Comparison of ENCODE assay signal across 11 mouse cellular contexts in genomic region chr13:109547006-109547587, GRCm38 (mm10).
DNase-seq lines count a peak whose midpoint lies in the region; ATAC-seq and TF ChIP-seq lines count a peak whose summit lies in the region.
"Had no signal": no experiment of that assay in that cellular context is flagged by ENCODE, and none has a peak within 500 bp of the region (broad histone marks: within the 10 kb centered on the region; RNA-seq: fewer than 3 reads in every experiment).

No protein-coding gene starts in this region.

- H3K4me3 ChIP-seq in embryonic facial prominence, embryonic 11.5 days (ENCODE audit: low read depth, low read length): no peak overlapping the region
- H3K4me3 ChIP-seq in embryonic facial prominence, embryonic 10.5 days: no peak overlapping the region
- H3K4me3 ChIP-seq in stomach, embryonic 16.5 days (replicated peaks; ENCODE audit: low read length): no peak overlapping the region
- H3K4me3 ChIP-seq in stomach, postnatal 0 days (ENCODE audit: low read depth, low read length): no peak overlapping the region
- H3K4me3 ChIP-seq in small intestine, adult 2 months (ENCODE audit: low read depth, low read length): no peak overlapping the region
- H3K4me3 ChIP-seq: midbrain, embryonic 15.5 days had no signal

- no peaks in the 10 kb centered on the region for H3K4me1 ChIP-seq in embryonic facial prominence, embryonic 11.5 days (ENCODE audit: control insufficient read depth, insufficient read depth, low read length)
- no peaks in the 10 kb centered on the region for H3K4me1 ChIP-seq in embryonic facial prominence, embryonic 10.5 days
- no peaks in the 10 kb centered on the region for H3K4me1 ChIP-seq in stomach, embryonic 16.5 days (ENCODE audit: control insufficient read depth, insufficient read depth, low read length)
- no peaks in the 10 kb centered on the region for H3K4me1 ChIP-seq in stomach, postnatal 0 days (replicated peaks; ENCODE audit: control insufficient read depth, insufficient read depth)
- H3K4me1 ChIP-seq in small intestine, adult 2 months (ENCODE audit: control insufficient read depth, insufficient read depth, insufficient read length, low read length): peaks cover 4% of the 10 kb centered on the region

- WGBS in embryonic facial prominence, embryonic 11.5 days: 73% methylated on average over 10 of the region's 10 CpGs
- WGBS in embryonic facial prominence, embryonic 10.5 days: 78% methylated on average over 10 of the region's 10 CpGs
- WGBS in stomach, embryonic 16.5 days: 80% methylated on average over 10 of the region's 10 CpGs
- 82% methylated on average over 10 of the region's 10 CpGs for WGBS in stomach, postnatal 0 days
- WGBS in small intestine, adult 2 months: 56% methylated on average over 10 of the region's 10 CpGs

- no peaks in the 10 kb centered on the region for H3K9me3 ChIP-seq in embryonic facial prominence, embryonic 11.5 days (replicated peaks; ENCODE audit: control insufficient read depth, low read length)
- H3K9me3 ChIP-seq in embryonic facial prominence, embryonic 10.5 days: no peaks in the 10 kb centered on the region
- no peaks in the 10 kb centered on the region for H3K9me3 ChIP-seq in stomach, embryonic 16.5 days (replicated peaks; ENCODE audit: control insufficient read depth, low read length)
- no peaks in the 10 kb centered on the region for H3K9me3 ChIP-seq in stomach, postnatal 0 days (ENCODE audit: control insufficient read depth, low read length)
- H3K9me3 ChIP-seq: midbrain, embryonic 15.5 days had no signal

- H3K9ac ChIP-seq in embryonic facial prominence, embryonic 11.5 days (replicated peaks; ENCODE audit: low read length): no peak overlapping the region
- H3K9ac ChIP-seq in stomach, embryonic 16.5 days (ENCODE audit: low read length): no peak overlapping the region
- H3K9ac ChIP-seq in stomach, postnatal 0 days (ENCODE audit: low read length): no peak overlapping the region
- H3K9ac ChIP-seq: forebrain, postnatal 0 days; liver, postnatal 0 days; midbrain, embryonic 15.5 days had no signal

- H3K4me2 ChIP-seq in embryonic facial prominence, embryonic 11.5 days (ENCODE audit: low read depth, low read length): no peak overlapping the region
- H3K4me2 ChIP-seq in stomach, embryonic 16.5 days (ENCODE audit: low read depth, low read length): no peak overlapping the region
- no peak overlapping the region for H3K4me2 ChIP-seq in stomach, postnatal 0 days (replicated peaks; ENCODE audit: low read depth)

- no peaks in the 10 kb centered on the region for H3K36me3 ChIP-seq in embryonic facial prominence, embryonic 11.5 days (replicated peaks; ENCODE audit: control insufficient read depth, insufficient read depth, low read depth, low read length)
- H3K36me3 ChIP-seq in embryonic facial prominence, embryonic 10.5 days (replicated peaks): no peaks in the 10 kb centered on the region
- no peaks in the 10 kb centered on the region for H3K36me3 ChIP-seq in stomach, embryonic 16.5 days (ENCODE audit: control insufficient read depth, insufficient read depth, low read length)
- H3K36me3 ChIP-seq in stomach, postnatal 0 days (ENCODE audit: control insufficient read depth, insufficient read depth, low read length): no peaks in the 10 kb centered on the region
- no peaks in the 10 kb centered on the region for H3K36me3 ChIP-seq in small intestine, adult 2 months (ENCODE audit: control insufficient read depth, insufficient read depth, low read length)
- H3K36me3 ChIP-seq: midbrain, embryonic 15.5 days had no signal

- ATAC-seq in embryonic facial prominence, embryonic 11.5 days (replicated peaks; ENCODE audit: insufficient number of reproducible peaks, low FRiP score, low TSS enrichment, low read depth): peak; percentile 52; the same call in 1 of the 2 replicates
- 0 out of 2 replicates have a peak, but pooled peaks have one; percentile 13 for ATAC-seq in stomach, embryonic 16.5 days (ENCODE audit: insufficient read depth, low FRiP score)
- ATAC-seq in stomach, postnatal 0 days (ENCODE audit: low FRiP score, low TSS enrichment): no peak
- ATAC-seq: midbrain, embryonic 15.5 days had no signal

- no peaks in the 10 kb centered on the region for H3K27me3 ChIP-seq in embryonic facial prominence, embryonic 11.5 days (ENCODE audit: control insufficient read depth, insufficient read depth, low read length)
- no peaks in the 10 kb centered on the region for H3K27me3 ChIP-seq in embryonic facial prominence, embryonic 10.5 days (replicated peaks; ENCODE audit: low read depth, poor library complexity, severe bottlenecking)
- H3K27me3 ChIP-seq in stomach, embryonic 16.5 days (ENCODE audit: control insufficient read depth, insufficient read depth, low read length): no peaks in the 10 kb centered on the region
- no peaks in the 10 kb centered on the region for H3K27me3 ChIP-seq in stomach, postnatal 0 days (ENCODE audit: control insufficient read depth, insufficient read depth, low read length)
- no peaks in the 10 kb centered on the region for H3K27me3 ChIP-seq in small intestine, adult 2 months (ENCODE audit: control insufficient read depth, insufficient read depth, low read length)
- H3K27me3 ChIP-seq: midbrain, embryonic 15.5 days had no signal

- no peak overlapping the region for H3K27ac ChIP-seq in embryonic facial prominence, embryonic 11.5 days (replicated peaks; ENCODE audit: low read depth, low read length)
- H3K27ac ChIP-seq in embryonic facial prominence, embryonic 10.5 days (replicated peaks): no peak overlapping the region
- H3K27ac ChIP-seq in stomach, embryonic 16.5 days (ENCODE audit: low read length): no peak overlapping the region
- H3K27ac ChIP-seq in stomach, postnatal 0 days (replicated peaks): no peak overlapping the region
- H3K27ac ChIP-seq in small intestine, adult 2 months (ENCODE audit: insufficient read depth, low read depth, low read length): peak overlapping the region; percentile 11; the same call in 1 of the 2 replicates
- H3K27ac ChIP-seq: midbrain, embryonic 15.5 days had no signal

- TF ChIP-seq POLR2A in small intestine, adult 2 months (IDR thresholded peaks at IDR 0.05; ENCODE audit: low read depth, low read length): no peak

- TF ChIP-seq CTCF in stomach, postnatal 0 days (IDR thresholded peaks at IDR 0.05; ENCODE audit: low read depth): no peak
- TF ChIP-seq CTCF in small intestine, adult 2 months (IDR thresholded peaks at IDR 0.05; ENCODE audit: extremely low read depth, insufficient read length, insufficient replicate concordance, low read depth, low read length): no peak

- DNase-seq in embryonic facial prominence, embryonic 11.5 days (ENCODE audit: low spot score): no peak
- DNase-seq in embryonic facial prominence, embryonic 10.5 days (ENCODE audit: low spot score): no peak
- DNase-seq in stomach, postnatal 0 days (ENCODE audit: low spot score): no peak
- DNase-seq in induced T-regulatory cell, adult 2 months (ENCODE audit: low read depth): peak; percentile 53
- no peak for DNase-seq in embryo, embryonic 9.5 days (ENCODE audit: extremely low spot score)
- no peak for DNase-seq in gastrocnemius, postnatal 10 days

- TF ChIP-seq EP300 in stomach, postnatal 0 days (optimal IDR thresholded peaks at IDR 0.05): no peak
